Mouse (Mus musculus): ENCODE data around the gene Dcaf7.
A peak's percentile ranks its signal among the peaks of the same experiment; 100 is the strongest.

Gene Dcaf7

GRCm38 (mm10) chr11:106045256-106045655 lies 8.6 kb downstream of the Dcaf7 start:
- DNase-seq (ENCODE audit: low read depth, low spot score): no peak

DNA sequence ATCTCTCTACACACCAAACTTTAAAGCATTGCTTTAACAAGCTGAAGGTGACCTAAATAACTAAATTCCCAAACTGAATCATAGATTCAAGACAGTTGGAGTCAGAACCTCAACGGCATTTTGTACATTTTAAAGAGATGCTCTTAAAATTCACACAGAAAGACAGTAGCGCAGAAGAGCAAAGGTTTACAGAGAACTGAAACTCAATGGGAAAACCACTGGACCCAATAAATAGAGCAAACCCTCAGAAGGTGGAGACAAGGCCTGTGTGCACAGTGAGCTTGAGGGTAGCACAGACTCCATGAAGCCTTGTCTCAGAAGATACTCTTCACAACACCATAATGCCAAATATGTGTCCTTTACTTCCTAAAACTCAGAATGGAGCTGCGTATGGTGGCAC lies 9.1 kb downstream of the Dcaf7 start:
- no peak for DNase-seq (ENCODE audit: low read depth, low spot score)

- DNase-seq (ENCODE audit: low read depth, low spot score): no peak
Measured at GRCm38 (mm10) chr11:106046584-106046983, 9.9 kb downstream of the Dcaf7 start.

DNA sequence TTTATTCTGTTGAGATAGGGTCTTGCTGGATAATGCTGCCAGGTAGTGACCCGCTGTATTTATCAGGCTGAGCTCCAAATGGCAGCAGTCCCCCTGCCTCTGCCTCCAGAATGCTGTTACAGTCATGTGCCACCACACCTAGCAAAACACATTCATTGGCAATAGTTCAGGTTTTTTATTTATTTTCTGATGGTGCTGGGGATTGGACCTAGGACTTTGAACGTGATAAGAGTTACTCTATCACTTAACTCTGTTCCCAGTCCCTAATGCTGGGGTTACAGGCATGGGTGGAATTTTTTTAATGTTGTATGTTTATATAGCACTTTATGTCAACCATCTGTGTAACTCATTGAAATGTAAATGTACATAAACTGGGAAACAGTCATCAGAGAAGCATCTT lies 17.2 kb downstream of the Dcaf7 start:
- DNase-seq (ENCODE audit: low read depth, low spot score): no peak

GRCm38 (mm10) chr11:106054600-106054999 lies 17.9 kb downstream of the Dcaf7 start:
- no peak for DNase-seq (ENCODE audit: low read depth, low spot score)

DNA sequence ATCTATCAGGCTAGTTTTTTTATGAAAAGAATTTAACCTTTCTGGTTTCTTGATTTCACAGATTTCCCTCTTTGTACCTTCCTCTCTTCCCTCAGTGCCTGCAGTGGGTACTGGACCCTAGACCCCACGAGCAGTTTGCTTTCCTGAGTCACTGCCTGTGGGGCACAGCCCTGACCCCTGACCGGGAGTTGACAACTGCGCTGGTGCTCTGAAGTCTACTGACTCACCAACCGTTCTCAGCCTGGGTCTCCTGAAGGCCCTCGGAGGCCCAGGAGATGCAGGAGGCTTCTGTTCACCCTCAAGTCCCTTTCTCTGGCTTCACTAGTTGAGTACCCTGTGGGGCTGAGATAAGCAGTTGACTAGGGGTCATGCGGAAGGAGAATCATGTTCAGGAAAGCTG lies 18.7 kb downstream of the Dcaf7 start:
- no peak for DNase-seq (ENCODE audit: low read depth, low spot score)

DNA sequence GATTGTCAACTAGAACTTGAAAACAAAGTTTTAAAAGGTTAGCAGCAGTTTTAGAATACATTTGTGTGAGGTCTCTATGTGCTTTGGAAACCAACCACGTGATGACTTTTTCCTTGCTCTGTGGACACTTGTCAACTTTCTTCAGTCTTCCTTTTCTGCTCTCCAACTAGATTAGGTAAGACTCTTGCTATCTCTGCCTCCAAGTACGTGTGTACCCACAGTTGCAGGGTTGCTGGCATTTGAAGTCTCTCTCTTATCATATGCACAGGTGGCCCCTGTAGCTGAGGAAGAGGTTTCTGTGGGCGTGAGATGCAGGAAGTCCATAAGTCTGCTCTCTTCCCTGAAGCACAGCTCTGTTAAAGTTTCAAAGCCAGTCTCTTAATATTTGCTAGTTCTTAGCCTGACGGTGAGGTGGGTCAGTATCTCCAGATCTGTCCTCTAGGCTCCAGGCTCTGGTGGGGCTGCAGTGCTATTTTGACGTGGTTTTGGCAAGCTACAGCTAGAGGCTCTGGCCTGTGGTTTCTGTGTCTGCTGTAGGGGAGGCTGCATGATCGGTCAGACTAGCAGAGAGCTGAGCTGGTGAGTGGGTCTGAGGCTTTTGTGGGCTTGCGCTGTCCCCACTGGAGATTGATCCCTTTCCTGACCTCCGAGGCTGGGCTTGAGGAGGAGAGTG lies 20.3 kb downstream of the Dcaf7 start:
- DNase-seq (ENCODE audit: low read depth, low spot score): no peak

DNA sequence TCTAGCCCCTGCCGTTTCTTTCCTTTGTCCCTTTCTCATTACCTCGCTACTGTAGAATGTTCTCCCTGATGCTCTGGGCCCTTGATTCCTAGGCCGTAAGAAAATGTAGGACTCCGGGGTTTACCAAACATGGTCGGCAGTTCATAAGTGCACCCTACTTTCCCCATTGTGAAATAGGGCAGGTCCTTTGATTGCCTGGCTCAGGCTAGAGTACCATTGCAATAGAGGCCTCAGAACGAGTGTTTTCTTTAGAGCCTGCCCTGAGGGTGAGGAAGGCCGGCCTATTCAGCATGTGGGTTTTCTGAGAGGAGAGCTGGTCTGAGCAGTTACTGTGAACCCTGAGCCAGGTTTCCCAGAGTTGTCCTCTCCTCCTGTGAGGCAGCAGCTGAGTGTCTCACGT lies 21.3 kb downstream of the Dcaf7 start:
- no peak for DNase-seq (ENCODE audit: low read depth, low spot score)

- DNase-seq (ENCODE audit: low read depth, low spot score): no peak
Measured at GRCm38 (mm10) chr11:106060549-106060948, 23.9 kb downstream of the Dcaf7 start.

- DNase-seq (ENCODE audit: low read depth, low spot score): no peak
Measured at GRCm38 (mm10) chr11:106061311-106061710, 24.6 kb downstream of the Dcaf7 start.

GRCm38 (mm10) chr11:106063756-106064155 lies 27.1 kb downstream of the Dcaf7 start:
- no peak for DNase-seq (ENCODE audit: low read depth, low spot score)

DNA sequence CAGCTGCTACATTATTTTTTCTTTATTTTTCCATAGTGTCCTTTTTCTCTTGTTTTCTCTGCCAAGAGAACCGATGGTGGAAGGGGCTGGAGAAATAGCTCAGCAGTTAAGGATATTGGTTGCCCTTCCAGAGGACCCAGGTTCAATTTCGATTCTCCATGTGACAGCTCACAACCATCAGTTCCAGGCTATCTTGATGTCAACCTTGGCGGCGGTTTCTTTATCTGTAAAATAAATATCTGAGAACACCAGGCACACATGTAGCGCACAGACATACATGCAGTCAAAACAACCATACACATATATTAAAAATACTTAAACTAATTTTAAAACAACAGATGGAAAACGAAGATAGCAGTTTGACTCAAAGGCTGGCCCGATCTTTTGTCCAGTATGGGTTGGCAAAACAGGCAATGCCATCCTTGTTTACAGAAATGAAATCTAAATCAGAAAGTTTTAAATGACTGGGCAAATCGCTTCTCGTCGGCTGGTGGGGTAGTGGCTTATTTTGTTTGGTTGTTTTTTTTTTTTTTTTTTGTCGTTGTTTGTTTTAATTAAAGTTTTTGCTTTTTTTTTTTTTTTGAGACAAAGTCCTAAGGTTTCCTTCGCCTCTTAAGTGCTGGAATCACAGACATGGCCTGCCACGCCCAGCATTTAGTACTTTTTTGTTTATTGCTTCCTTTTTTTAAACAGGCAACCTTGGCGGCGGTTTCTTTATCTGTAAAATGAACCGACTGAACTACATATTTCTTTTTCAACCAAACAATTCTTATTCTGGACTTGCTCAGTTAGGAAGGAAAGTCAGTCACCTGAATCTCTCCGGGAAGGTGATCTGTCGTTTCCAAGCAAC lies 28.6 kb downstream of the Dcaf7 start:
- no peak for DNase-seq (ENCODE audit: low read depth, low spot score)

DNA sequence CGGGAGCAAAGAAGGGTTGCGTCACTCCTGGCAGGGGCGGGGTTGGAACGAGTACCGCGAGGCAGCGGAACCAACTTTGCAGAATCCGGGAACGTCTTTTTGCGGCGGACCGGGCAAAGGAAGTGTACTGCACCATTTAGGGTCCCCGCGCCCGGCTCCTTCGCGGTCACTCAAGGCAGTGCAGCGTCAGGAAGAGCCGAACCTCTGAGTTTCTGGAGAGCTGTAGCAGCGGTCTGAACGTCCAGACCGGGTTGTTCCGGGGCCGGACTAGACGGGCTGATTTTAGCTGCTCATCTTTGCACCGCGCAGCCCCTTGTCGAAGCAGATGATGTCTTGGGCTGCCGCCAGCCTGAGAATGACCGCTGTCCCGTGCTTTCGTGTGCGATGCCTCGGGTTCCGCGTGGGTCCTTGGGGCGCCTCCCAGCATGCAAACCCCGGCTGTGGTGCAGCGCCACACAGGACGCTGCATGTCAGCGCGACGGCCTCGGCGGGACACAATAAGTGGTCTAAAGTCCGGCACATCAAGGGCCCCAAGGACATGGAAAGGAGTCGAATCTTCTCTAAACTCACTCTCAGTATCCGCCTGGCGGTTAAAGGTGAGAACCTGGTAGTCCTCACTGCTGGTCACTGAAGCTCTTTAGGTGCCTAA lies 29.4 kb downstream of the Dcaf7 start, which contains the start of gene Taco1:
Taco1 (plus strand) TSS at position 139 of the 649 bp plus-strand sequence.
- peak; percentile 86 for DNase-seq (ENCODE audit: low read depth, low spot score)

GRCm38 (mm10) chr11:106066616-106067015 lies 29.9 kb downstream of the Dcaf7 start:
- DNase-seq (ENCODE audit: low read depth, low spot score): peak; percentile 19

- no peak for DNase-seq (ENCODE audit: low read depth, low spot score)
Measured at GRCm38 (mm10) chr11:106073774-106074173, 37.1 kb downstream of the Dcaf7 start.

DNA sequence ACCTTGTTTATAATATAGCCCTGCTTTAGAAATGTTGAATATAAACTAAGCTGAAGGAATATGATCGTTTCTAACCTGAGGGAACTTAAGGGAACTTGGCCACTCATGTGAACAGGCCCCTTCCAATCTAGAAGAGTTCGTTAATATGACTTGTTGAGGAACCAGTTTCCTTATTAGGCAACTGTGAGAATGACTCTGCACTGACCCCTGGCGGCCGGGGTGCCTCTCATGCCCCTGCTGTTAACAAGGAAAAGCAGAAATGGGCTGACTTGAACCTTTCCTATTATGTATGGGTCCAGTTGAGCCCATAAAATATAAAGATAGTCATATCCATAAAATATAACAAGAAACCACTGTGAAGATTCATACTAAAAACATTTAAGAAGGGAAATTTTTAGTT lies 39.6 kb downstream of the Dcaf7 start:
- peak; percentile 46 for DNase-seq (ENCODE audit: low read depth, low spot score)

GRCm38 (mm10) chr11:106083708-106084701 lies 47.3 kb downstream of the Dcaf7 start, which contains the start of gene Map3k3:
Gene Map3k3, plus strand, starts transcription at chr11:106084613.
- DNase-seq (ENCODE audit: low read depth, low spot score): peak; percentile 99

DNA sequence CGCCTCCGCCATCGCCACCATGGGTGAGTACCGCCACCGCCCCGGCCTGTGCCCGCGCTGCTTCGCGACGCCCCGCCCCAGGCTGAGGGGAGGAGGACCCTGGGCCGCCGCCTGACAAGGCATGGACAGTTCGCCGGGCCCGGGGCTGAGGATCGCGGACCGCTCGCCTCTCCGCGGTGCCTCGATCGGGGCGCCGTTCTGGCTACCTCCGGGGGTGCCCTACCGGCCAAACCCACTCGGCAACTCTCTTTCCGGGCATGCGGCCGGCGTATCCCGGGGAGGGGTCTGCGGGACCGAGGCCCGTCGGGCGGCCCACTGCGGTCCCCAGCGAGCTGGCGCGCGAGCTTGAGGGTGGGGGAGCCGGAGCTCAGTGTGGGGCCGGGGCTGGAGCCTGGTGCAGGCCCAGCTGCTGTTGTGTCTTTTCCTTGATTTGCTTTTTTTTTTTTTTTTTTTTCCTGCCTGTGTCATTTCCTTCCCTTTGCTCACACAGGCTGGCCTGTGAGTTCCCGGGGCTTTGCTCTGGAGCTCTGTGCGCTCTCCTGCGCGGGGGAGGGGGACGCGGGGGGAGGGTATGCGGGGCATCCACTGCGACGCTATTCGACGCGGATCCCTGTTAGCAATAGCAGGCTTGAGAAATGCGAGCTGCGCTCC lies 48.4 kb downstream of the Dcaf7 start:
- peak; percentile 43 for DNase-seq (ENCODE audit: low read depth, low spot score)

DNA sequence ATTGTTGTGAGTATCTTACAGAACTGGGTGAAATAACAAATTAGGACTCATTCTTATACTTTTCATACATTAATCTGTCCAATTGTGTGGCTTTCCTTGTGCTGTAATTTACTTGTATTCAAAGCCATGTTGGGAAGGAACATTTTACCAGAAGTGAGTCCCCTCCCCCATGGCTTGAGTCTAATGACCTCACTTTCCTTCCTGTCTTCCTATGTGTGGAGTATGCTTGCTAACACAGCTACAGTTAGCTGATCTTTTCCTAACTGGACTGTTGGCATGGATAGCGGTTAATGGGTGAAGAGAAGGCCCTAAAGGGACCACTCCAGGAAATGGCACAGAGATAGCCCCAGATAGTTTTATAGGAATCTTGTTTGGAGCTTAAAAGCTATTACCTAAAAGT lies 61.6 kb downstream of the Dcaf7 start:
- no peak for DNase-seq (ENCODE audit: low read depth, low spot score)

DNA sequence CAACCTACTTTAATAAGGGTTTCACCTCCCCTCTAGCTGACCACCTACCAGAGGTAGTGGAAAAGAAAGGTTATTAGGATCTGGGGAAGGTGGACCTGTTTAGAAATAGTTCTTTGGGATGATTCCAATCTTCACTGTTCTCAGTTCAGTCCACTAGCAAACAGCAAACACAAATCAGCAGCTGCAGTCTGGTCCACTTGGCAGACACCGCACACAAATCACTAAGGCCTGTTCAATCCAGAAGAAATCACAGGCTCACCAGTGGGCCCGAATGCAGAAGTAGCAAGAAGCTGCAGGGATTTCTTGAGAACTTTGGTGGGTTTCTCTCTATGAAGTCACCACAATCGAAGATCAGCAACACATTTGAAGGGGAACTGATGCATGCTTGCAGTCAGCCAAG lies 66.2 kb downstream of the Dcaf7 start:
- no peak for DNase-seq (ENCODE audit: low read depth, low spot score)
